Mouse (Mus musculus): ENCODE results near the gene Asap2. TPM values are rescaled to one million over a fixed set of nuclear protein-coding genes. Genes with fewer than 3 reads are reported as not detected.

The Asap2 gene
- polyA plus RNA-seq, 1 experiment from 2014 or later = 4.3 TPM

DNA sequence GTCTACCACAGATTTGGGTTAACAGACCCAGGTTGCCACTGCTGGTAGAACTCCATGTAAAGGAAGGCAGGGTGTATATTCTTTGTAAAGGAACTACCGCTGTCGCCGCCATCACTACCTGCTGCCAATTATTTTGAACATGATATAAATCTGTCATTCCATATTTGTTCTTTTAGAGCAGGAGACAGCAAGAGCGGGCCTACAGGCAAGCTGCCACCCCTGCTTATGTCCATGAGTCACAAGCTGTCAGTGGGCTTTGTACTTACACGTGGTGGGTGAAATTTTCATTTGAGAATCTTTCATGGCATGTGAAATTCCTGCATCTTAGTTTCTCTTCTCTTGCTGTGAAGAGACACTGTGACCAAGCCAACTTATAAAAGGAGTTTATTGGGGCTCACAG is 273.0 kb downstream of the Asap2 start:
- H3K36me3 ChIP-seq (ENCODE audit: control insufficient read depth, insufficient read depth, low read length) = peaks cover 8% of the 10 kb centered on the region
- no peak for ATAC-seq
- H3K4me1 ChIP-seq (ENCODE audit: control insufficient read depth, insufficient read depth, low read length) = peaks cover 7% of the 10 kb centered on the region; the same call in 1 of the 2 replicates
- H3K4me2 ChIP-seq (ENCODE audit: low read depth, low read length) = no peak overlapping the region
- H3K9ac ChIP-seq (ENCODE audit: low read depth, low read length) = no peak overlapping the region
- 94% methylated on average over 5 of the region's 5 CpGs for WGBS
- H3K27me3 ChIP-seq (replicated peaks; ENCODE audit: control insufficient read depth, insufficient read depth, low read length) = no peaks in the 10 kb centered on the region
- no peak overlapping the region for H3K4me3 ChIP-seq (ENCODE audit: low read length)
- no peaks in the 10 kb centered on the region for H3K9me3 ChIP-seq (ENCODE audit: control insufficient read depth, low read length)
- H3K27ac ChIP-seq (ENCODE audit: low read length) = no peak overlapping the region

GRCm38 (mm10) chr12:21264241-21264640 is 274.0 kb downstream of the Asap2 start:
- Histone ChIP-seq H3K36me3 (ENCODE audit: control insufficient read depth, insufficient read depth, low read length) (peaks cover 5% of the 10 kb centered on the region), H3K27ac (ENCODE audit: low read length) (0 out of 2 replicates have a peak overlapping the region, but pooled peaks have one; percentile 10), H3K27me3 (replicated peaks; ENCODE audit: control insufficient read depth, insufficient read depth, low read length) (no peaks in the 10 kb centered on the region), H3K9me3 (ENCODE audit: control insufficient read depth, low read length) (no peaks in the 10 kb centered on the region), H3K4me2 (ENCODE audit: low read depth, low read length) (no peak overlapping the region), H3K9ac (ENCODE audit: low read depth, low read length) (no peak overlapping the region), H3K4me3 (ENCODE audit: low read length) (no peak overlapping the region), H3K4me1 (ENCODE audit: control insufficient read depth, insufficient read depth, low read length) (peaks cover 7% of the 10 kb centered on the region; the same call in 1 of the 2 replicates)
- WGBS = 54% methylated on average over 5 of the region's 5 CpGs
- ATAC-seq = peak; percentile 27; the same call in 1 of the 2 replicates

DNA sequence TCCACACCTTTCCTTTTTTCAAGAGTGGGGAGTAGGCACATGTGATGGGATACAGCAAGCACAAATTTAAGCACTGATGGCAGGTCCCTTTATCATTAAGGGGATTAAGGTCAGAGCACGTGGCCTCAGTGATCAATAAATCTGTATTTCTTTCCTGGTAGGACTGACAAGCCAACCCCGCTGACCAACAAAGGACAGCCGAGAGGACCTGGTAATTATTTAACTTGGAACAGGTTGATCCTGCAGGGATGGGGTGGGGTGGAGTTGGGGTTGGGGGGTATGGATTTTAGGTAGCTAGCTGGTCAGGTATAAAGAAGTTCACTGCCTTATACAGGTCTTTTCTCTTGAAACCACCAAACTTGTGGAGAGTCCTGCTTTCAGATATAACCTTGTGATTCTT is 274.7 kb downstream of the Asap2 start:
- no peaks in the 10 kb centered on the region for H3K27me3 ChIP-seq (replicated peaks; ENCODE audit: control insufficient read depth, insufficient read depth, low read length)
- H3K4me1 ChIP-seq (ENCODE audit: control insufficient read depth, insufficient read depth, low read length) = peaks cover 7% of the 10 kb centered on the region; the same call in 1 of the 2 replicates
- H3K36me3 ChIP-seq (ENCODE audit: control insufficient read depth, insufficient read depth, low read length) = peaks cover 2% of the 10 kb centered on the region
- no peak overlapping the region for H3K9ac ChIP-seq (ENCODE audit: low read depth, low read length)
- H3K4me3 ChIP-seq (ENCODE audit: low read length) = no peak overlapping the region
- WGBS = 62% methylated on average over 3 of the region's 3 CpGs
- no peak for ATAC-seq
- H3K9me3 ChIP-seq (ENCODE audit: control insufficient read depth, low read length) = no peaks in the 10 kb centered on the region
- no peak overlapping the region for H3K4me2 ChIP-seq (ENCODE audit: low read depth, low read length)
- 0 out of 2 replicates have a peak overlapping the region, but pooled peaks have one; percentile 10 for H3K27ac ChIP-seq (ENCODE audit: low read length)

- no peak overlapping the region for H3K4me2 ChIP-seq (ENCODE audit: low read depth, low read length)
- WGBS = 77% methylated on average over 4 of the region's 4 CpGs
- peaks cover 7% of the 10 kb centered on the region; the same call in 1 of the 2 replicates for H3K4me1 ChIP-seq (ENCODE audit: control insufficient read depth, insufficient read depth, low read length)
- no peaks in the 10 kb centered on the region; the same call in none of the 2 replicates for H3K36me3 ChIP-seq (ENCODE audit: control insufficient read depth, insufficient read depth, low read length)
- no peaks in the 10 kb centered on the region for H3K27me3 ChIP-seq (replicated peaks; ENCODE audit: control insufficient read depth, insufficient read depth, low read length)
- H3K9me3 ChIP-seq (ENCODE audit: control insufficient read depth, low read length) = no peaks in the 10 kb centered on the region
- H3K4me3 ChIP-seq (ENCODE audit: low read length) = no peak overlapping the region
- no peak overlapping the region for H3K27ac ChIP-seq (ENCODE audit: low read length)
- no peak overlapping the region for H3K9ac ChIP-seq (ENCODE audit: low read depth, low read length)
- peak; percentile 12 for ATAC-seq
Measured at GRCm38 (mm10) chr12:21265501-21265900, 275.2 kb downstream of the Asap2 start.

- Histone ChIP-seq H3K9me3 (ENCODE audit: control insufficient read depth, low read length) (no peaks in the 10 kb centered on the region), H3K4me1 (ENCODE audit: control insufficient read depth, insufficient read depth, low read length) (peaks cover 7% of the 10 kb centered on the region; the same call in 1 of the 2 replicates), H3K9ac (ENCODE audit: low read depth, low read length) (no peak overlapping the region), H3K27ac (ENCODE audit: low read length) (no peak overlapping the region), H3K36me3 (ENCODE audit: control insufficient read depth, insufficient read depth, low read length) (no peaks in the 10 kb centered on the region; the same call in 1 of the 2 replicates), H3K27me3 (replicated peaks; ENCODE audit: control insufficient read depth, insufficient read depth, low read length) (no peaks in the 10 kb centered on the region), H3K4me2 (ENCODE audit: low read depth, low read length) (no peak overlapping the region), H3K4me3 (ENCODE audit: low read length) (no peak overlapping the region)
- 66% methylated on average over 14 of the region's 14 CpGs for WGBS
- peak; percentile 72 for ATAC-seq
Measured at GRCm38 (mm10) chr12:21265946-21266783, 275.9 kb downstream of the Asap2 start.

GRCm38 (mm10) chr12:21266784-21267098 is 276.5 kb downstream of the Asap2 start:
- H3K36me3 ChIP-seq (ENCODE audit: control insufficient read depth, insufficient read depth, low read length) = no peaks in the 10 kb centered on the region; the same call in 1 of the 2 replicates
- no peaks in the 10 kb centered on the region for H3K27me3 ChIP-seq (replicated peaks; ENCODE audit: control insufficient read depth, insufficient read depth, low read length)
- no peak overlapping the region for H3K9ac ChIP-seq (ENCODE audit: low read depth, low read length)
- no peak overlapping the region for H3K4me3 ChIP-seq (ENCODE audit: low read length)
- H3K4me2 ChIP-seq (ENCODE audit: low read depth, low read length) = no peak overlapping the region
- H3K4me1 ChIP-seq (ENCODE audit: control insufficient read depth, insufficient read depth, low read length) = peaks cover 7% of the 10 kb centered on the region; the same call in 1 of the 2 replicates
- 76% methylated on average over 2 of the region's 2 CpGs for WGBS
- H3K9me3 ChIP-seq (ENCODE audit: control insufficient read depth, low read length) = no peaks in the 10 kb centered on the region
- no peak overlapping the region for H3K27ac ChIP-seq (ENCODE audit: low read length)
- no peak for ATAC-seq

GRCm38 (mm10) chr12:21268083-21268616 is 277.9 kb downstream of the Asap2 start:
- no peaks in the 10 kb centered on the region for H3K9me3 ChIP-seq (ENCODE audit: control insufficient read depth, low read length)
- no peak overlapping the region for H3K4me2 ChIP-seq (ENCODE audit: low read depth, low read length)
- H3K4me1 ChIP-seq (ENCODE audit: control insufficient read depth, insufficient read depth, low read length) = peaks cover 7% of the 10 kb centered on the region; the same call in 1 of the 2 replicates
- ATAC-seq = no peak
- H3K27ac ChIP-seq (ENCODE audit: low read length) = no peak overlapping the region
- no peak overlapping the region for H3K4me3 ChIP-seq (ENCODE audit: low read length)
- no peaks in the 10 kb centered on the region for H3K27me3 ChIP-seq (replicated peaks; ENCODE audit: control insufficient read depth, insufficient read depth, low read length)
- 94% methylated on average over 8 of the region's 8 CpGs for WGBS
- no peak overlapping the region for H3K9ac ChIP-seq (ENCODE audit: low read depth, low read length)
- H3K36me3 ChIP-seq (ENCODE audit: control insufficient read depth, insufficient read depth, low read length) = no peaks in the 10 kb centered on the region; the same call in 1 of the 2 replicates

DNA sequence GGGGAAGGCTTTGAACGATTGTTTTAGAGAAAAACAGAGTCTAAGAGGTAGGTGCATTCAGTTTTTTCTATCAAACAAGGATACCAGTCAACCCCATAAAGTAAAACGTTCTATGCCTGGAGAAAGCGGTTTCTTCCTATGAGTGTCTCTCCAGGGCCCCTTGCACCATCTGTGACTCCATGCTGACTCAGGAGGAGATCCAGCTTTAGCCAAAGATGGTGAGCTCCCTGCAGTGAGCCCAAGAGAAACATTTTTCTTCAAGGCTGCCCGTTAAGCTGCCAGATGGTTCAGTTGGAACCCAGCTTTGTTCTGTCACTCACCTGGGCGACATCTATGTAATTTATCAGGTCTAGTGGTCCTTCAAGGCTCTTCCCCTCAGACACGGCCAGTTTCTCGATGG is 284.2 kb downstream of the Asap2 start:
- Histone ChIP-seq H3K4me1 (ENCODE audit: control insufficient read depth, insufficient read depth, low read length) (no peaks in the 10 kb centered on the region), H3K4me3 (ENCODE audit: low read length) (no peak overlapping the region), H3K4me2 (ENCODE audit: low read depth, low read length) (no peak overlapping the region), H3K9me3 (ENCODE audit: control insufficient read depth, low read length) (no peaks in the 10 kb centered on the region), H3K27ac (ENCODE audit: low read length) (no peak overlapping the region), H3K9ac (ENCODE audit: low read depth, low read length) (no peak overlapping the region), H3K27me3 (replicated peaks; ENCODE audit: control insufficient read depth, insufficient read depth, low read length) (no peaks in the 10 kb centered on the region), H3K36me3 (ENCODE audit: control insufficient read depth, insufficient read depth, low read length) (no peaks in the 10 kb centered on the region)
- WGBS = 82% methylated on average over 7 of the region's 7 CpGs
- no peak for ATAC-seq

GRCm38 (mm10) chr12:21277352-21277864 is 287.1 kb downstream of the Asap2 start:
- Histone ChIP-seq H3K36me3 (ENCODE audit: control insufficient read depth, insufficient read depth, low read length) (no peaks in the 10 kb centered on the region), H3K4me3 (ENCODE audit: low read length) (no peak overlapping the region), H3K9me3 (ENCODE audit: control insufficient read depth, low read length) (no peaks in the 10 kb centered on the region), H3K4me2 (ENCODE audit: low read depth, low read length) (no peak overlapping the region), H3K27ac (ENCODE audit: low read length) (no peak overlapping the region), H3K4me1 (ENCODE audit: control insufficient read depth, insufficient read depth, low read length) (no peaks in the 10 kb centered on the region), H3K27me3 (replicated peaks; ENCODE audit: control insufficient read depth, insufficient read depth, low read length) (no peaks in the 10 kb centered on the region), H3K9ac (ENCODE audit: low read depth, low read length) (no peak overlapping the region)
- ATAC-seq = no peak
- WGBS = 81% methylated on average over 1 of the region's 1 CpGs
